Mouse (Mus musculus): Measurements from ENCODE around the gene Sept8.

Sept8 gene

GRCm38 (mm10) chr11:53519207-53520121, at the start of gene Sept8:
TSS of gene Sept8 (plus strand) at chr11:53519257.
- peak; percentile 57 to 71 for DNase-seq (ENCODE audit: low spot score in 2 of 2)

- DNase-seq (ENCODE audit: low spot score in 2 of 2): no peak
Observed at GRCm38 (mm10) chr11:53469294-53469967, 49.6 kb upstream of the Sept8 start.

DNA sequence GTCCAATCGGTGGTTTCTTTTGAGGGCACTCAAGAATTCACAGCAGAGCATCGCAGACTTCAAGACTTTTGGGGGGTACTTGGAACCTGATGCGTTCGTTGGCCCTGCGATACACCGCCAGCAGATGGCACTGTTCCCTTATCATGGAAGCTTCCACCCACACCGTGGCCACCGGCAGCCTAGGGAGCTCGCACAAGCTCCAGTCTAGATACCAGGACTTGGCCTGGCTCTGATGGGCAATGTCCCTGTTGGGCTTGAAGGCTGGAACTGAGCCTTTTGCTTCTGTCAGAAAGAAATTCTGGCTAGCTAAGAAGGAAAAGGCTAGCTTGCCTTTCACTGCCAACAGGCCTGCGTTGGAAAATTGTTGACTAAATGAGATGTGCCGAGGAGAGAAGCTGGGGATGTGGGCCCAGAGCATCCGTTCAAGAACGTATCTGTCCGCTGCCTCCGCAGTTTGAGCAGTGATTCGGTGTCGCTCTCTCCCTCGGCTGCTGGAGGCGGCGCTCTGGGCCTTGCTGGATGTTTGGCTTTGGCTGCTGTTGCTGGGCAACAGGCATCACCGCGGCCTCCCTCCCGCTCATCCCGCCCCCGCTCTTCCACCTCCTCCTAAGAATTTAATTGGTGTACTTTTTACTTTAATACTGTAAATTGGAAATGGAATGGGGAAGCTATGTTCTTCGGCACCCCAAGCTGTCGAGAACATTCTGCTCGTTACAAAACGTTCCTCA, 48.9 kb upstream of the Sept8 start, which contains the start of gene Gm9837:
Gene Gm9837, minus strand, starts transcription at position 512 of the 728 bp plus-strand sequence.
- peak; percentile 74 to 79 for DNase-seq (ENCODE audit: low spot score in 2 of 2)

- no peak for DNase-seq (ENCODE audit: low spot score in 2 of 2)
Observed at GRCm38 (mm10) chr11:53472709-53473108, 46.3 kb upstream of the Sept8 start.

DNA sequence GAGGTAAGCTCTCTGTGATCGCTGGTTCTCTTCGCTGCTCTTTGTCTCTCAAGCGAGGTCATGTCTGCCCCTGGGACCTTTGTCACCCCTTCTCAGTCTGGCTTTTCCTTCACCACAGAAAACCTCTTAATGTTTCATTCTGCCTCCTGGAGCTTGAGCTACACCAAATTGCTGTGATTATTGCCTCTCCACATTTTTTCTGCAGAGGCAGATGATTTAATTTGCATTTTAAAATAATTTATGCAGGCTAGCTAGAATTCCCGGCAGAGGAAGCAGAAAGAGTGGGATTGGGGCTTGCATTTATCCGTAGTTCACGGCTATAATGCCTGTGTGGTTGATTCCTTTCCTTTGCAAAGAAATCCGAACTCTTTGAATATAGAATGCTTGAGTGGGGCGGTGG, 43.4 kb upstream of the Sept8 start:
- DNase-seq (ENCODE audit: low spot score in 2 of 2): no peak

DNA sequence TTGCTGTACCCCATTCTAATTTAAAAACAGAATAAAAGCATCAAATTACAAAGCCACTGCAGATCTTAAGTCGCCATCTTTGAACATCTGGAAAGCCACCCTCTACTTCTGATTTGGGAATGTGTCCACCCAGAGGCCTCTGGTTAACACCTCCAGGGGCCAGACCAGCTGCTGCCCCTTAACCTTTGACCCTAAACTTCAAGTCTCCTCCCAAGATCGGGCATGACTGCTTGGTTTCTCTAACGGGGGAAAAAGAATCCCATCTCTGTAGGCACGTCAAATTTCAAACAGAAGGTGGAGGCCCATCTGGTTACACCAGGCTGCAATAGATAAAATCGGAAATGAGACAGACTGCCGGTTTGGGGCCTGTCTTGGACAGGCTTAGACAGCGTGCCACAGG, 41.2 kb upstream of the Sept8 start:
- DNase-seq (ENCODE audit: low spot score in 2 of 2): no peak

- no peak for DNase-seq (ENCODE audit: low spot score in 2 of 2)
Observed at GRCm38 (mm10) chr11:53478383-53479170, 40.5 kb upstream of the Sept8 start.

DNA sequence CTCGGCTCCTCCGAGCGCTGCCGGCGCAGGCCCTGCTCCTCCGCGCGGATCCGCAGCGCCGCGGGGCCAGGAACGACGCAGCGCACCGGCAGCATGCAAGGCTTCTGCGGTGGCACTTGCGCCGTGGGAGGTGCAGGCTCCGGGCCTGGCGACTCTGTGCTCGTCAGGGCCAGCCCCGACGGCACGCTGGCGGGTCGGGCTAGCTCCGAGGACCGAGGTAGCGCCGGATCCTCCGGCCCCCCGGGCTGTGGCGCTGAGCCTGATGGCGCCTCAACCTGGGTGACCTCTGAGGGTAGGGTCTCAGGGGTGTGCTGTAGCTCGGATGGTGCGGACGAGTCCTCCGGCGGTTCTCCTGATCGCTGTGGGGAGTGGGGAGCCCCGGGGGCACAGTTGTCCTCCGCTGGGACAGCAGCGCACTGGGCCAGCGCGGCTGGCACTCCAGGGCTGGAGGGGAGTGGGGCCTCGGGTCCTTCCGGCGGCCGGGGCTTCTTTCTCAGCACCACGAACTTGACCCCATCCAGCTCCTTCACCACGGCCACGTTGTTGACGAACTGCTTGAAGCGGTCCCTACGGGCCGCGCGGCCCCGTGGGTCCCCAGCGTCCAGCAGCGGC, 39.8 kb upstream of the Sept8 start:
- DNase-seq (ENCODE audit: low spot score in 2 of 2): no peak

DNA sequence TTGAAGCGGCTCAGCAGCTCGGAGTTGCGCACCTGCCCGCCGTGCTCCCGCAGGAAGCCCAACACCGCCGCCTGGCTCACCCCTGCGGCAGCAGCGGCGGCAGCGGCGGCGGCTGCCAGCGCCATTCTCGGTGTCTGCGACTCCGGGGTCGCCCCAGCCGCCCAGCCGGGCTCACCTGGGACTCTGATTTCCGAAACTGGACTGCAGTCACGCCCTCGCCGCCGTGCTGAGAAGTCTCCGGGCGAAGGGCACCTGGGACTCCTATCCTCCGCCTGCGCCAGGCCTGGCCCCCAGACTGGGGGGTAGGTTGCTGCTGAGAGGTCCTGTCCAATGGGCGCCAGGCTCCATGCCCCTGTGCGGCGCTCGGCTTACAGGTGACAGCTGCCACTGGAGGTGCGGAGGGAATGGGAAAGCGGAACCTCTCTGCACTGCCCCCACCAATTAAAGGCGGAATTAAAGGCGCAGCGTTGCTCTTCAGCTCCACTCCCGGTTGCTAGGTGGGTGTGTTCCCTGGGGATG, 39.2 kb upstream of the Sept8 start, which contains the start of the genes Gm9945 and Sowaha:
Gene Gm9945, plus strand, starts transcription at position 384 of the 519 bp plus-strand sequence.
Gene Sowaha, minus strand, starts transcription at position 492 of the 519 bp plus-strand sequence.
- peak; percentile 44 to 75 for DNase-seq (ENCODE audit: low spot score in 2 of 2)

DNA sequence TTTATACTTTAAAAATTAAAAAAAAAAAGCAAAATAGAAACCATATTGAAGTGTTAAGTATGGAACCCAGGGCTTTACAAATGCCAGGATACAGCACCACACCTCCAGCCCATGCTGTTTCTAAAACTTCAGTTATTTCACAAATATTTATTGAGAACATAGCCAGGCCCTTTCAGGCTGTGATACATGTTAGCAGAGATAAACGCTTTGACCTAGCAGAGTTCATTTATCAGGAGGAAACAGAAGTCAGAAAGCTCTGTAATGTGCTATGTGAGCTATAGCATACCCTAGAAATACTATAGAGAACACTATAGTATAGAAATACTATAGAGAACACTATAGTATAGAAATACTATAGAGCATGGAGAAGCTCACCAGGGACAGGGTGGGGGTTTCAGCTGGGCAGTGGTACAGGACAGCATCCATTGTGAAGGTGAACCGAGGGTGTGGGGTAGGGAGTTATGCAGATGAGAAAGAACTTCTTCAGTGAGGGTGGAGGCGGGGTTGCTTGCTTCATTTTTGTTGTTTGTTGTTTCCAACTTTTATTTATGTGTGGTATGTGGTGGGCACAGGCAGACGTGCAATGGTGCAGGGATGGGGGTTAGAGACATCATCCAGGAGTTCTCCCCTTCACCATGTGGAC, 37.8 kb upstream of the Sept8 start:
- DNase-seq (ENCODE audit: low spot score in 2 of 2): no peak

DNA sequence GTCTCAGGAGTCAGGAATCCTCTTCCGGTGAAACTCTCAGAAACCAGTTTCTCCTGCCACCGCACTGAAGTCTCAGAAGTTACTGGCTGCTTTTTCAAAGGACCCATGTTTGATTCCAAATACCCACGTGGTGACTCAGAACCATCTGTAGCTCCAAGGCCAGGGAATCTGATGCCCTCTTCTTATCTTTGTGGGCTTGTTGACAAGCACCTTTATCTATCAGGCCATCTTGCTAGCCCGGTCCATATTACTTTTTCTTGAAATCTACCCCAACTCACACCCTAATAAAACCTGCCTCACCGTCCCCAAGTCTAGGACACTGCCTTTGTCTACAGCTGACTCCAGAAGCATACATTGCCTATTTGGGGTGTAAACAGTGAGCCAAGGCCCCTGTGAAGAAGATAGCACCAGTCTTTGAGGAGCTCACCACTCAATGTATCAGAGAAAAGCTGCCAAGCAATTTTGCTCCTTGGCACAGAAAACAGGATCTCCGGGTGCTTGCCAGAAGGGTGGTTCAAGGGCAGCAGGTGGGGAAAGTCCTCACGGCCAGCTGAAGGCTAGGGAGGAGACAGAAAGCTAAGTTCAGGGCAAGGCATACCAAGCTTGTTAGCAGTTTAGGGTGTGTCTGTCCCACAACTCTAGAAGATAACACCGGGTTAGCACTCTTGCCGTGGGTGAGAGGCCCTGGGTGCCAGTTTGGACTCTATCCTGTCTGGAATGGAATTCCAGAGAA, 35.7 kb upstream of the Sept8 start:
- peak in 1 of 2 experiments; percentile 46 for DNase-seq (ENCODE audit: low spot score in 2 of 2)

DNA sequence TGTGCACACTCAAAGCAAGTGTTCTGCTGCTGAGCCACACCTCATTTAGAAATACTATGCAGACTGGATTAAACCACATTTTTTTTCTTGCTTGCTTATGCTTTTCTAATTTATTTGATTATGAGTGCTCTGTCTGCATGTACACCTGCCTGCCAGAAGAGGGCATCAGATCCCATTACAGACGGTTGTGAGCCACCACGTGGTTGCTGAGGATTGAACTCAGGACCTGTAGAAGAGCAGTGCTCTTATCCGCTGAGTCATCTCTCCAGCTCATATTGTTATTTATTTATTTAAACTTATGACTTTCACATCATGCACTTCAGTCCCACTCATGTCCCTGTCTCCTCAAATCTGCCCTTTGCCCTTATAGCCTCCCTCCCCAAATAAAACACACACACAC, 33.3 kb upstream of the Sept8 start:
- no peak for DNase-seq (ENCODE audit: low spot score in 2 of 2)

DNA sequence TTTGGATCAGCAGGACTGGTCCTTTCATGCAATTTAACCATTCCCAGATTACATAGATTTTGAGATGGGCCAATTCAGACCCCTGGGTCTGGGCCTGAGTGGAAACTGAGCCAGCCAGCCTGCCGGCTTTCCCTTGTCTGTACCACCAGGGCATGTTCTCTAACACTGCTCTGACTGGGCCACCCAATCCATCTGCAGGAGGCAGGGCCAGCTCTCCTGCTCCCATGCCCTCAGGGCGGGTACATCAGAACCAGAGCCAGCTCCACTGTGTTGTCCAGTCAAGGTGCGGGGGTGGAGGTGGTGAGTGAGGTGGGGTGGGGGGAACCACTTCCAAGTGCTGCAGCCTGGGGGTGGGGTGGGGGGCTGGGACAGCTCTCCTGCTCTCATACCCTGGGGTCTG, 32.7 kb upstream of the Sept8 start:
- DNase-seq (ENCODE audit: low spot score in 2 of 2): no peak

- peak; percentile 52 to 72 for DNase-seq (ENCODE audit: low spot score in 2 of 2)
Observed at GRCm38 (mm10) chr11:53486822-53487594, 32.0 kb upstream of the Sept8 start.

GRCm38 (mm10) chr11:53489007-53489406, 30.1 kb upstream of the Sept8 start:
- no peak for DNase-seq (ENCODE audit: low spot score in 2 of 2)

DNA sequence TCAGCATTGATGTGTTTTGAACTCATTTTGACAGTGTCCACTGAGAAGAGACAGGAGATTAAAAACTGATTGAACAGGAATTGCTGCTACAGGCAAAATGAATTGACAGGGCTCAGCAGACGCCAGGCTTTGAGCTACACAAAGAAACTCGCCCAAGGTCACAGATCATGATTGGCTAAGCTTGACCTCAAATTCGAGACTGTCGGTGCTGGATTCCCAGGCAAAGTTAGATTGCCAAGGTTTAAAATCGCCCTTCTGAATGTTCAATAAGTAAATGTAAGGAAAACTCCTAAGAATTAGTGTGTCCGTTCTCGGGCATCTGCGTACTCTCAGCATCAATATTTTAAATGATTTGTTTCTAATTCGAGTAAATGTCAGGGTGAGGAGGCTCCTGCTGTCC, 29.6 kb upstream of the Sept8 start:
- no peak for DNase-seq (ENCODE audit: low spot score in 2 of 2)

DNA sequence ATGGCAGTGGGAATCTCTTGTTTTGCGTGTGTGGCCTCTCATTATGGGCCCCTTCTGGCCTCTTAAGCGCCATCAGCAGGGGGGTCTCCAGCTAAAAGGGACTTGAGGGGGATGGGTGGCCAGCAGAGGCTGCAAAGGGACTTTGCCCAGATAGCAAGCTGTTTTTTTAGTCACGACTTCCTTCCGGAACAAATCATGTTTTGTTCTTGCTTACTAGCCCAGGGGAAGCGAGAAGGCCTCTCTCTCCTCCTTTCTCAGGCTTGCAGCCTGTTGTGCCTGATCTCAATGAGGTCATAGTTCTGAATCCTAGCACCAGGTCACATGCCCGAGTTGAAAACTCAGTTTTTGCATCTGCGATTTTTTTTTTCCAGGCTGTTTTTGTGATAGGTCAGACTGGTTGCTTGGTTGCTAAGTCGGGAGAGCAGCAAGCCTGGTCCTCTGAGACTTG, 27.1 kb upstream of the Sept8 start:
- no peak for DNase-seq (ENCODE audit: low spot score in 2 of 2)

- no peak for DNase-seq (ENCODE audit: low spot score in 2 of 2)
Observed at GRCm38 (mm10) chr11:53493243-53493955, 25.7 kb upstream of the Sept8 start.
